In genomic region chr6:84225587-84225986, GRCm38 (mm10) we compare ENCODE assay signal across 10 mouse cellular contexts.
DNase-seq lines count a peak whose midpoint lies in the region; ATAC-seq lines count a peak whose summit lies in the region.
"Had no signal": no experiment of that assay in that cellular context is flagged by ENCODE, and none has a peak within 500 bp of the region (broad histone marks: within the 10 kb centered on the region; RNA-seq: fewer than 3 reads in every experiment).

No protein-coding gene starts in this region.

- peaks cover 52% of the 10 kb centered on the region for H3K4me1 ChIP-seq in heart, embryonic 12.5 days (replicated peaks)
- H3K4me1 ChIP-seq: hindbrain, embryonic 15.5 days had no signal

- H3K4me2 ChIP-seq in heart, embryonic 12.5 days = no peak overlapping the region
- H3K4me2 ChIP-seq: hindbrain, embryonic 15.5 days had no signal

- peaks cover 10% of the 10 kb centered on the region; the same call in 1 of the 2 replicates for H3K27me3 ChIP-seq in heart, embryonic 12.5 days (replicated peaks)
- H3K27me3 ChIP-seq: hindbrain, embryonic 15.5 days had no signal

- peak; percentile 7; the same call in 1 of the 2 replicates for ATAC-seq in heart, embryonic 12.5 days (ENCODE audit: insufficient number of reproducible peaks, low FRiP score)
- no peak for ATAC-seq in megakaryocyte progenitor cell, adult 5-6 weeks (replicated peaks; ENCODE audit: poor library complexity)
- no peak for ATAC-seq in granulocyte monocyte progenitor cell, adult 5-6 weeks (replicated peaks; ENCODE audit: poor library complexity, severe bottlenecking)

- no peak overlapping the region for H3K4me3 ChIP-seq in heart, embryonic 12.5 days
- H3K4me3 ChIP-seq: hindbrain, embryonic 15.5 days; myocyte had no signal

- H3K9ac ChIP-seq in heart, embryonic 12.5 days = no peak overlapping the region; the same call in 1 of the 2 replicates
- H3K9ac ChIP-seq: hindbrain, embryonic 15.5 days had no signal

- H3K36me3 ChIP-seq in heart, embryonic 12.5 days = no peaks in the 10 kb centered on the region
- H3K36me3 ChIP-seq: hindbrain, embryonic 15.5 days had no signal

- peak overlapping the region; percentile 75 for H3K27ac ChIP-seq in heart, embryonic 12.5 days (ENCODE audit: poor library complexity, severe bottlenecking)
- H3K27ac ChIP-seq: hindbrain, embryonic 15.5 days had no signal

- 16% methylated on average over 6 of the region's 6 CpGs for WGBS in heart, embryonic 12.5 days

- DNase-seq in ovary, postnatal 36 days (ENCODE audit: low spot score) = peak; percentile 30
- no peak for DNase-seq in ovary, postnatal 14 days (ENCODE audit: low spot score)
- DNase-seq in cerebellum, postnatal 36 days = peak; percentile 75 to 81
- DNase-seq in left cerebral cortex, adult 18-20 months (ENCODE audit: low spot score in 2 of 2) = peak; percentile 30 to 46
- DNase-seq in natural killer cell, adult 2 months (ENCODE audit: low spot score in 2 of 2) = no peak

- H3K9me3 ChIP-seq in heart, embryonic 12.5 days (replicated peaks) = no peaks in the 10 kb centered on the region
- H3K9me3 ChIP-seq: hindbrain, embryonic 15.5 days had no signal

Comparison
In these comparisons a context has a peak if more than half of its experiments do, and no peak if none do; other contexts are left out.
1. DNase-seq: peak in ovary, postnatal 36 days (single experiment), cerebellum, postnatal 36 days (2 of 2) and left cerebral cortex, adult 18-20 months (2 of 2); none in ovary, postnatal 14 days (single experiment) and natural killer cell, adult 2 months (0 of 2).